Mouse (Mus musculus) CH12.LX (cell line): ENCODE results near the gene Adgrf4.

Experiments used
- BHLHE40 ChIP-seq: IDR thresholded peaks from 2 replicates; pipeline ENCODE4 v1.6.1; 2011; ENCODE audit warnings: mild to moderate bottlenecking, low read depth, low read length, improper control_type of control experiment
- CHD2 ChIP-seq: IDR thresholded peaks from 2 replicates; pipeline ENCODE4 v1.6.1; 2011; ENCODE audit warnings: low read length, improper control_type of control experiment
- CTCF ChIP-seq, 2 experiments: IDR thresholded peaks in 1 of 2; conservative IDR thresholded peaks in 1 of 2; 2 replicates each; pipeline ENCODE4 v1.5.1; 2011 to 2012; ENCODE audit warnings: low read depth in 2 of 2, low read length in 2 of 2, improper control_type of control experiment in 1 of 2, inconsistent platforms in 1 of 2, mild to moderate bottlenecking in 1 of 2, moderate library complexity in 1 of 2
- E2F4 ChIP-seq: IDR thresholded peaks from 2 replicates; pipeline ENCODE4 v1.6.1; 2011; ENCODE audit warnings: low read depth, low read length, improper control_type of control experiment; ENCODE audit not compliant: insufficient replicate concordance
- ELF1 ChIP-seq: IDR thresholded peaks from 2 replicates; pipeline ENCODE4 v1.6.1; 2014; ENCODE audit warnings: low read depth, mild to moderate bottlenecking, inconsistent platforms, low read length, improper control_type of control experiment
- EP300 ChIP-seq: IDR thresholded peaks from 2 replicates; pipeline ENCODE4 v1.6.1; 2011; ENCODE audit warnings: low read length, improper control_type of control experiment
- GABPA ChIP-seq: IDR thresholded peaks from 2 replicates; pipeline ENCODE4 v1.6.1; 2012; ENCODE audit warnings: low read depth, low read length, improper control_type of control experiment, inconsistent platforms; ENCODE audit not compliant: insufficient replicate concordance
- MAZ ChIP-seq: IDR thresholded peaks from 2 replicates; pipeline ENCODE4 v1.6.1; 2012; ENCODE audit warnings: low read depth, mild to moderate bottlenecking, inconsistent platforms, low read length, improper control_type of control experiment, moderate library complexity
- MXI1 ChIP-seq: IDR thresholded peaks from 2 replicates; pipeline ENCODE4 v1.6.1; 2011; ENCODE audit warnings: mild to moderate bottlenecking, low read depth, low read length, improper control_type of control experiment
- NRF1 ChIP-seq: IDR thresholded peaks from 2 replicates; pipeline ENCODE4 v1.6.1; 2014; ENCODE audit warnings: low read depth, mild to moderate bottlenecking, inconsistent platforms, low read length, improper control_type of control experiment, moderate library complexity
- POLR2A ChIP-seq: IDR thresholded peaks from 2 replicates; pipeline ENCODE4 v1.6.1; 2011; ENCODE audit warnings: low read depth, mild to moderate bottlenecking, improper control_type of control experiment, low read length
- USF2 ChIP-seq: conservative IDR thresholded peaks from 2 replicates; pipeline ENCODE4 v1.6.1; 2011; ENCODE audit warnings: low read depth, low read length, improper control_type of control experiment
- ZKSCAN1 ChIP-seq: IDR thresholded peaks from 2 replicates; pipeline ENCODE4 v1.6.1; 2012; ENCODE audit warnings: low read depth, inconsistent platforms, low read length, improper control_type of control experiment, borderline replicate concordance
- ZNF384 ChIP-seq: IDR thresholded peaks from 2 replicates; pipeline ENCODE4 v1.6.1; 2012; ENCODE audit warnings: low read depth, low read length, improper control_type of control experiment, inconsistent platforms

DNA sequence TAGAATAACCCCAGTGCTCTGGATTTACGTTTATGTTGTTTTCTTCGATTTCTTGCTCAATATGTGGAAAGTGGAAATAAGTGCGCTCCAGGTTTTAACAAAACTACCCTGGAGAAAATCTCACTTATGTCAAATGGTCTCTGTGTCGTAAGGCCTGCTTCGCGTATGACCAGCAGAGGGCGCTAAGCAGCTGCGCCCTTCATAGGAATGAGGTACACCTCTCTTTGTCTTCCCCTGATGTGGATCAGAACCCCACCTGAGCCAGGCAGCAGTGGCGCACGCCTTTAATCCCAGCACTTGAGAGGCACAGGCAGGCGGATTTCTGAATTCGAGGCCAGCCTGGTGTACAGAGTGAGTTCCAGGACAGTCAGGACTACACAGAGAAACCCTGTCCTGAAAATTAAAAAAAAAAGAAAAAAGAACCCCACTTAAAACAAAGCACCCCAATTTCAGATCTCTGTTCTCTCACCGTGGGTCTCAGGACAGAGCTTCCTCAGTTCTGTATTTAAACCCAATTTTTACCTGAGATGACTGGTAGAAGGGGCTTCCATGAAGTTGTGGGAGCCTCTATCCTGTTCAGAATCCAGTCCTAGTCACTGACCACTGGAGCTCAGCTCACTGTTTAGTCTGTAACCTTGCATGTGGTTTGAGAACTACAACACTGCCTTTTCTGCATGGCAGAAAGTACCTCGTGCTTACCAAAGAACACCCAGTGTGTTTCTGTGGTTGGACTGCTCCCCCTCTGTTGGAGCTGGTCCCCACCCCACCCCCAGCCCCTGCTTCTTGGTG lies 33.3 kb downstream of the Adgrf4 start:
- TF ChIP-seq MAZ, result no peak
- peak; percentile 65 to 86 for TF ChIP-seq CTCF (conservative IDR thresholded peaks at IDR 0.05 in 1 of 2, IDR thresholded peaks at IDR 0.05 in 1 of 2; ENCODE audit: low read depth in 2 of 2, low read length in 2 of 2)
- TF ChIP-seq MXI1, result no peak
- no peak for TF ChIP-seq BHLHE40
- TF ChIP-seq POLR2A, result no peak
- no peak for TF ChIP-seq GABPA
- TF ChIP-seq ZNF384, result no peak
- no peak for TF ChIP-seq ZKSCAN1
- no peak for TF ChIP-seq EP300
- no peak for TF ChIP-seq USF2
- no peak for TF ChIP-seq NRF1
- no peak for TF ChIP-seq CHD2
- TF ChIP-seq E2F4, result no peak
- TF ChIP-seq ELF1, result no peak
